Mouse (Mus musculus) intestine, postnatal 0 days (tissue): ENCODE measurements around the gene Rere. TPM values are rescaled to one million over a fixed set of nuclear protein-coding genes. Genes with fewer than 3 reads are reported as not detected.
A peak's percentile ranks its signal among the peaks of the same experiment; 100 is the strongest.

Source experiments
- ATAC-seq: fragments of 200-750 bp; cut with Nextera tagmentation; 2 replicates; pipeline ENCODE4 v1.8.0; 2017; ENCODE audit warnings: mild to moderate bottlenecking, moderate TSS enrichment, moderate library complexity
- H3K27ac ChIP-seq: fragments of 300-500 bp; sonication (generic); 2 replicates; pipeline ENCODE4 v1.5.1; 2014; ENCODE audit warnings: mild to moderate bottlenecking, low read depth, low read length, moderate library complexity
- H3K27me3 ChIP-seq: fragments of 300-500 bp; sonication (generic); replicated peaks from 2 replicates; pipeline ENCODE4 v1.6.1; 2014; ENCODE audit warnings: low read length, mixed read lengths; ENCODE audit not compliant: control insufficient read depth, insufficient read depth
- H3K36me3 ChIP-seq: fragments of 300-500 bp; sonication (generic); 2 replicates; pipeline ENCODE4 v1.6.1; 2014; ENCODE audit warnings: mild to moderate bottlenecking, moderate library complexity; ENCODE audit not compliant: control insufficient read depth, insufficient read depth
- H3K4me1 ChIP-seq: fragments of 300-500 bp; sonication (generic); replicated peaks from 2 replicates; pipeline ENCODE4 v1.6.1; 2014; ENCODE audit warnings: antibody characterized with exemption, low read length, mixed read lengths; ENCODE audit not compliant: control insufficient read depth, insufficient read depth
- H3K4me2 ChIP-seq: fragments of 300-500 bp; sonication (generic); replicated peaks from 2 replicates; pipeline ENCODE4 v1.6.1; 2014; ENCODE audit warnings: low read depth, mild to moderate bottlenecking, moderate library complexity
- H3K4me3 ChIP-seq: fragments of 300-500 bp; sonication (generic); 2 replicates; pipeline ENCODE4 v1.5.1; 2014; ENCODE audit warnings: low read depth, low read length
- H3K9ac ChIP-seq: fragments of 300-500 bp; sonication (generic); 2 replicates; pipeline ENCODE4 v1.6.1; 2014; ENCODE audit warnings: mild to moderate bottlenecking, low read depth, low read length
- H3K9me3 ChIP-seq: fragments of 300-500 bp; sonication (generic); 2 replicates; pipeline ENCODE4 v1.6.1; 2016; ENCODE audit warnings: mixed run types; ENCODE audit not compliant: control insufficient read depth
- CTCF ChIP-seq: sonication (generic); IDR thresholded peaks from 2 replicates; pipeline ENCODE4 v1.5.1; 2016; ENCODE audit warnings: low read depth, mild to moderate bottlenecking, control low read depth, antibody characterized with exemption, moderate library complexity
- WGBS: fragments of 180-500 bp; shearing (Covaris S2); extraction: QIAGEN DNeasy Blood & Tissue Kit; methylation state at CpG from one replicate; pipeline ENCODE4 v1.1.7; 2014; 5-methylcytosine and 5-hydroxymethylcytosine counted together
- polyA plus RNA-seq: library from polyadenylated mRNA; unstranded; fragments of >200 nt; fragmentation: Nextera tagmentation; extraction: Ambion mirVana; gene quantifications from 2 replicates; pipeline ENCODE4 v1.2.1, GENCODE M21; 2015

The Rere gene
- polyA plus RNA-seq, 1 experiment from 2014 or later = 22.4 TPM

DNA sequence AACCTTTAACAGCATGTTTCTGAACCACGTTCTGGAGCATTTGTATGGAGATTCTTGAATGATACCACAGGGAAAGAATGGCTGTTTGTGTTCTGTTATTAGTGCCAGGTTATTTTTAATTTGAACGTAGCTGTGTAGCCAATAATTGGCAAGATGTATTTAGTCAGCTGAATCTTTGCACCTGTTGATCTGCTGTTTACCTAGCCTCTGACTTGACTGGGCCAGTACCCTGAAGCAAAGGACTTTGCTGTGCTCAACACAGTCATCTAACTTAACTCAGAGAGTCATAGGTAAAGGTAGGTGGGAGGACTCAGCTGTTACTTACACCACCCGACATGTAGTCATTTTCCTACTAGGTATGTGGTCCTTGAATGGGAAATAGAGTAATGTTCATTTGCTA is 278.1 kb downstream of the Rere start:
- Histone ChIP-seq H3K4me3 (no peak overlapping the region), H3K27ac (no peak overlapping the region), H3K9ac (no peak overlapping the region), H3K27me3 (no peaks in the 10 kb centered on the region), H3K36me3 (0 out of 2 replicates have a peak, but pooled peaks cover 4% of the 10 kb centered on the region), H3K4me1 (peaks cover 8% of the 10 kb centered on the region; the same call in 1 of the 2 replicates), H3K9me3 (no peaks in the 10 kb centered on the region), H3K4me2 (no peak overlapping the region)
- TF ChIP-seq CTCF = no peak
- no peak for ATAC-seq
- 80% methylated on average over 3 of the region's 3 CpGs for WGBS

DNA sequence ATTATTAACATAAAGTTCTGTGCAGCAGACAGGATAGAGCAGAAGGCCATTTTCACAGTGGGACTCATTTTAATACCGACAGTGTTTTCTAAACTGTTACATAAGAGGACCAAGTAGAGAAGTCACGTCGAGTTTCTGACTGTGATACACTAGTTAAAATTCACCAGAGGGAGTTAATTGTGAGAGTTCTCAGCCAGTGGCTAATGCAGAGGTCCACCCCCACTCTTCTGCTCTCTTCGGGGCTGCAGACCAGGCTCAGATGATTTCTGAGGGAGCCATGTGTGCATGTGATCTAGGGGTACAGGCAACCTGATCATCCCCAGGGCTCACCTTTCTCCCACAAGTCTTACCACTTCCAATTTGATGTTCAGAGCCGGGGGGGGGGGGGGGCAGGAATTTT is 281.8 kb downstream of the Rere start:
- Histone ChIP-seq H3K4me3 (no peak overlapping the region), H3K36me3 (peaks cover 10% of the 10 kb centered on the region), H3K27ac (no peak overlapping the region), H3K27me3 (no peaks in the 10 kb centered on the region), H3K4me2 (no peak overlapping the region), H3K9me3 (no peaks in the 10 kb centered on the region), H3K4me1 (no peaks in the 10 kb centered on the region), H3K9ac (no peak overlapping the region)
- TF ChIP-seq CTCF = no peak
- ATAC-seq = no peak
- 65% methylated on average over 5 of the region's 5 CpGs for WGBS

DNA sequence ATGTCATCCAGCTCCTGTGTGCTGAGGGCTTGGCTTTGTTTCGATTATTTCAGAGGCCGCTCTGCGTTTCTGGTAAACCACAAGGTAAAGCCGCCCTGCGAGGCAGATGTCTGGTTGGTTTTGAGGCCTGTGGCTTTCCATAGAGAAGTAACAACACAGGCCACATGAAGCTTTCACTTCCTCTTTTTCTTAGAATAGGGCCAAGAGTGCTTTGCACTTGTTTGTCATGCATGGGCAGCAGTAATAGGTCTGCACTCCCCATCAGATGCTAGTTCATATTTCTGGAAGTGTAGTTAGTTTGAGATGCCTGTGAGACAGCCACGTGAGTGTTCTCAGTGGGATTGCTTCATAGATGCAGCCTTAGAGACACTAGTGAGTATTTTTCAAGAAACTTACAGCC is 284.7 kb downstream of the Rere start:
- peaks cover 10% of the 10 kb centered on the region for H3K36me3 ChIP-seq
- no peak for ATAC-seq
- no peak overlapping the region for H3K27ac ChIP-seq
- no peaks in the 10 kb centered on the region for H3K9me3 ChIP-seq
- H3K4me3 ChIP-seq = no peak overlapping the region
- 81% methylated on average over 6 of the region's 6 CpGs for WGBS
- TF ChIP-seq CTCF = no peak
- H3K27me3 ChIP-seq = no peaks in the 10 kb centered on the region
- H3K9ac ChIP-seq = no peak overlapping the region
- H3K4me1 ChIP-seq = no peaks in the 10 kb centered on the region
- no peak overlapping the region for H3K4me2 ChIP-seq

DNA sequence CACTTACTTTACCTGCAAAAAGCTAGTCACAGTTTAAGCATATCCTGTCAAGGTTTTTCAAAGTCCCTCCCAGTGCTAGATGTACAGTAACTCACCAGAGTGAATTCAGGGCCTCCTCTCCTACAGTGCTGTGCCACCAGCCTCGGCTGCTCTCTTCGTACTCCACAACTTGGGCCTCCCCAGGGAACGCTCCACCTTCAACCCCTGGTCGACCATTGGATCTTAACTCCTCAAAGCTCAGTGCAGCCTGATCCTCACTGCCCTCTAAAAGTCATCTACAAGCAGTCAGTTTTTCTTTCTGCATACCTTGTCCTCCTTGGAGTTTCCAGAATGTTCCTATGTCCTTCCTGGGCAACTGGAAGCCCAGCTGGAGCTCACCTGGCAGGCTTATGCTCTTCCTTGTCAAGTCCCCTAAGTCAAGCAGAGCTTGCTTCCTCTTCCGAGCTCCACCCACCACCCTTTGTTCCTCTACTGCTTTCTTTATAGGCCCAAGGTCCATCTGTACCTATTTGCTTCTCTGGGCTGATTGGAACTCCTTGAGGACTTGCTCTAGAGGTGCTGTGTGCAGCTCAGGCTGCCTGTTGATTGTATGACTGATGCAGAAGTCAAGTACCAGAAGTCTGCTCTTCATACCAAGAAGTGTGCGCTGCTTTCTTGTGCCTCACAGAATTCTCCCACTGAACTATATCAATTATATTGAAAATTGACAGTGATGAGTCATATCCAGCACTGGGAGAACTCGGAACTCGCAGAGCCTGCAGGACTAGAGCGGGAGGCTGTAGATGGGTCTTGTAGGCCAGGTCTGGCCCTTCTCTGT is 287.1 kb downstream of the Rere start:
- no peaks in the 10 kb centered on the region for H3K9me3 ChIP-seq
- peak overlapping the region; percentile 89 for H3K4me2 ChIP-seq
- no peak for TF ChIP-seq CTCF
- peak; percentile 85 for ATAC-seq
- peak overlapping the region; percentile 99 for H3K27ac ChIP-seq
- WGBS = 13% methylated on average over 9 of the region's 9 CpGs
- peak overlapping the region; percentile 97 for H3K9ac ChIP-seq
- H3K4me1 ChIP-seq = 0 out of 2 replicates have a peak, but pooled peaks cover 5% of the 10 kb centered on the region
- peaks cover 10% of the 10 kb centered on the region for H3K36me3 ChIP-seq
- H3K4me3 ChIP-seq = peak overlapping the region; percentile 95
- H3K27me3 ChIP-seq = no peaks in the 10 kb centered on the region

DNA sequence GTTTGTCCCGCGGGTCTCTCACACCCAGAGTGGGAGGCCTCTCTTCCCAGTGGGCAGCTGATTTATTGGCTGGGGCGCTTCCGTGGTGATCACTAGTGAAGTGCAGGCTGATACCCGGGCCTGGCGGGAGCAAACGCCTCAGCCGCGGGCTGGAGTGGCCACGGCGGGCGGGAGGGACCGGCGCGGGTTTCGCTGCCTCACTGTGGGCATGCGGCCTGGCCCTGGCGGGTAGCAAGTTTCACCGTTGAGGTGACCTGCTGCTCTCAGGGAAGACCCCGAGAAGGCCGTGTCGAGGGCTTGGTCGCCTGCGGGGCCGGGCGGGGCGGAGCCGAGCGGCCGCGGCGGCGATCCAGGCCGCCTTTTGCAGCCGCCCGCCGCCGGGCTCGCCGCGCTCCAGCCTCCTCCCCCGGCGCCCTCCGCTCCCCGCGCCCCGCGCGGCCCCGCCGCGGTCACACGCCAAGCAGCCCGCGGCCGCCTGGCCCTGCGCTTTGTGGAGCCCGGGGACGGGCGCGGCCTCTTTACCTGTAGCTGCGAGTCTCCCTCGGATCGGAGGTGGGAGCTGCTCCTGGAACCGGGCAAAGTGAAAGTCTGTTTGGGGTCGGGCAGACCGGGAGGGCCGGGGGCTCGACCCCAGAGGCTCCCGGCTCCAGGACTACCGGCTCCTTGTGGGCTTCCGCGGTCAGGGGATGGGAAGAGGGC is 287.8 kb downstream of the Rere start:
- Histone ChIP-seq H3K9ac (peak overlapping the region; percentile 97), H3K27ac (peak overlapping the region; percentile 99), H3K4me3 (peak overlapping the region; percentile 95), H3K4me2 (peak overlapping the region; percentile 89), H3K4me1 (0 out of 2 replicates have a peak, but pooled peaks cover 5% of the 10 kb centered on the region), H3K36me3 (peaks cover 6% of the 10 kb centered on the region), H3K9me3 (no peaks in the 10 kb centered on the region), H3K27me3 (no peaks in the 10 kb centered on the region)
- no peak for TF ChIP-seq CTCF
- peak; percentile 76 for ATAC-seq
- WGBS = under 1% methylated on average over 56 of the region's 73 CpGs

DNA sequence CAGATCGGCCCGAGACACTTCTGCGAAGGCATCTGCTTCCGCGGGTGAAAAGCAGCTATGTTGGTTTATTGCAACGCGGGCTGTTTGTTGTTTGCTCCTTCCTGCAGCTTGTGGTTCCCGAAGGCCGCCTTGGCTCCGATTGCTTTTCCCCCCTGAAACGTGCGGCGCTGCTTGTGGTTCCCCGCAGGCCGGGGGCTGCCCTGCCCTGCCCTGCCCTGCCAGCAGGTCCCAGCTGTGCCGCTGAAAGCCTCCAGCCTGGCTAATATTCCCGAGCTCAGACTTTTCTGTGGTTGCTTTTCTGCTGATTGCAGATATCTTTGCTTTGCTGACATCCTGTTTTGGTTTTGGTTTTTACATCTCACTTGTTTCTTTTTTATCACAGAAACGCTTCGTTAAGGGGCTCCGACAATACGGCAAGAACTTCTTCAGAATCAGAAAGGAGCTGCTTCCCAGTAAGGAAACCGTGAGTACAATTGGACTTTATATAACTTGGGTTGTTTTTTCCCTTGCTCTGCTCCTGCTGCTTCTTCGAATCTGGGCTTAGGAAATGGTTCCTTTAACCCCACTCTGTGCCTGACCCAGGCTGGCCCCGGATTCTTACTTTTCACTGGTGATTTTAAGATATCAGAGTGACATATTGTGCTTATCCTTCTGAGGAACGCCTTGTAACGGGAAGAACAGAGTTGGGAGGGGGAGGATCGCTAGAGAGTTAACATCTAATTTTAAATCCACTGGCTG is 288.6 kb downstream of the Rere start:
- ATAC-seq = no peak
- Histone ChIP-seq H3K4me3 (peak overlapping the region; percentile 95), H3K9me3 (no peaks in the 10 kb centered on the region), H3K9ac (peak overlapping the region; percentile 97), H3K27ac (peak overlapping the region; percentile 99), H3K36me3 (peaks cover 6% of the 10 kb centered on the region), H3K27me3 (no peaks in the 10 kb centered on the region), H3K4me1 (peaks cover 10% of the 10 kb centered on the region; the same call in 1 of the 2 replicates), H3K4me2 (peak overlapping the region; percentile 89)
- peak; percentile 3; the same call in 1 of the 2 replicates for TF ChIP-seq CTCF
- under 1% methylated on average over 27 of the region's 27 CpGs for WGBS
